Mouse (Mus musculus) left cerebral cortex, postnatal 25 days (tissue): ENCODE measurements around the gene Gm10912. TPM values are rescaled to one million over a fixed set of nuclear protein-coding genes. Genes with fewer than 3 reads are reported as not detected.
"Not testable (repeated sequence)": the region's sequence is repeated elsewhere in the genome, so short reads cannot be mapped to it uniquely, and the experiment has no call there.

ENCODE experiments used
- DNase-seq, 2 experiments: peaks; one replicate each; pipeline ENCODE4 v3.0.0; 2022; ENCODE audit warnings: low spot score in 2 of 2, mixed read lengths in 1 of 2
- intact Hi-C: fragments of 180-260 bp; cut with DNase I; formaldehyde crosslinking; loops from one replicate; pipeline ENCODE4 v1.15.1; 2025
- total RNA-seq, 2 experiments: library from RNA; stranded (reverse); gene quantifications; 2 replicates each; pipeline ENCODE4 v1.2.3; 2021

Gene Gm10912
- total RNA-seq = under 1 TPM in 1 of 2 experiments, not detected in 1; 0.34 TPM

DNA sequence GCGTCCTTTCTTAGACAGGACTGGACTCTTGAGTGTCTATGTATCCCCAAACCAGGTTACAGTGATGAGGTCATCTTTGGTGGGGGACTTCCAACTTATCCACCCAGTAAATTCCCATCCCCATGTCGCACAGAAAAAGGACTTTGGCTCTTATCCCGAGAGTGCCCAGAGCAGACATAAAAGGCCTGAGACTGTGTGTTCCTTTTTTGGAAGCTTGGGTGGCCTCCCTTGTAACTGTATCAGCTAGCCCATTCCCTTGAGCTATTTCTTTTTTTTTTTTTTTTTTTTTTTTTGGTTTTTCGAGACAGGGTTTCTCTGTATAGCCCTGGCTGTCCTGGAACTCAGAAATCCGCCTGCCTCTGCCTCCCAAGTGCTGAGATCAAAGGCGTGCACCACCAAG, at the start of gene Gm10912:
Gm10912 (plus strand) TSS at position 301 of the 400 bp plus-strand sequence.
- intact Hi-C loops, DNase-seq: not testable (repeated sequence)

DNA sequence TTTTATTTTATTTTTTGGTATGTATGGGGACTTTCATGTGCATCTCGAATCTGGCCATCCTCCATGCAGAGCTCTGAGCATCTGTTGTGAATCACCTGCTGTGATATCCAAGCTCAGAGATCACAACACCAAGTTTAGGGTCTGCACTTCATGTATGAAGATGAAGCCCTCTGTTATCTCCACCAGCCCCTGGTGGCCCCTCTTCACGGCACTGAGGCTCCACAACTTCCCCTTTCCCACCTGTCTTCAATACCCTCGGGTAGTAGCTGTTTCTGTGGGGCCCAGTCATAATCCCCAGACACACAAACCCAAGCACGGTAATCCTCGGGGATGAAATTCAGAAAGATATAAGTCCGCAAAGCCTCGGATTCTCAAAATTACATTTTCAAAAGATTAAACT, 42.5 kb upstream of the Gm10912 start:
- intact Hi-C loops = no loop called here
- DNase-seq = no peak

DNA sequence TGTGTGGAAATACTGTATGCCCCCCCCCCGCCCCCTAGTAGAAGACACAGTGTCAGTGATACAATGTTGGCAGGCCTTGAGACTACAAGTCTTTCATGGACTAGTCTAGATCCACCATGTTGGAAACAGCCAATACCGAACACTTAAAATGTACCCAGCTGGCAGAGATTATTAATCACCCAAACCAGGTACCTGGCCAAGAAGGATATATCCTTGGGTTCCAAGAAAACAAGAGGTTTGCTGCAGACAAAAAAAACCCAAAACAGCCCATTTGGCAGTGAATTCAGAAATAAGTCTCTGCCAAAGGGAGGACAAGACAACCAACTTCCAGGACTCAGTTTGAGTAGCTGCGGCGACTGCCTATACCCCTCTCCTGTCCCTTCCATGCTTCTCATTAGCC, 41.0 kb upstream of the Gm10912 start:
- DNase-seq = no peak
- intact Hi-C loops = no loop called here

DNA sequence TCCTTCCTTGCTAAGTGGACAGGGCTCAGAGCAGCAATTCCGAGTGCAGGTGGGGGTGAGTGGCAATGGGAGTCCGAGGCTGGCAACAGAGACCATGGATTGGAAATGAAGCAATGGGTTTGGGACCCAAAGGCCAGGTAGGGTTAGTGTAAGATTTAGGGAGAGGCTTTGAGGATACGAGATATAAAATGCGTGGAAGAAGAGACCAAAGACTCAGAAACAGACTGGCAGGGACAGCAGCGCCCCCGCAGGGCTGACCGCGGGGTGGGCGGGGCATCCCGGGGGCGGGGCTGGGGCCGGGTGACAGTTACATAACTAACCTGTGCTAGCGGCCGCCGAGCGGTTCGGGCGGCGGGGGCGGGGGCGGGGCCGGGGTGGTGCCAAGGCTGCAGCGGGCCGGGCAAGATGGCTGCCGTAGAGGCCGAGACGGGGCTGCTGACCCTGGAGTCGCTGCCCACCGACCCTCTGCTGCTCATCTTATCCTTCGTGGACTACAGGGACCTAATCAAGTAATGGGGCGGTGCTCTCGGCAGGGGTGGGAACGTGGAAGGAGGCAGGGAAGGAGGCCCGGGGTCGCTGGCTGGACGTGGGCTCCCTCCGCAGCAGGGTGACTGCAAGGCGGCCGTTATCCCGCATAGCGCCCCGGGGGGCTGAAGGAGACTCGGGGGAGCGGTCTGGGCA, 38.0 kb upstream of the Gm10912 start, which contains the start of gene Fbxo3:
Fbxo3 (plus strand) TSS at position 264 of the 681 bp plus-strand sequence.
- peak; percentile 78 to 82 for DNase-seq
- intact Hi-C loops = no loop called here

DNA sequence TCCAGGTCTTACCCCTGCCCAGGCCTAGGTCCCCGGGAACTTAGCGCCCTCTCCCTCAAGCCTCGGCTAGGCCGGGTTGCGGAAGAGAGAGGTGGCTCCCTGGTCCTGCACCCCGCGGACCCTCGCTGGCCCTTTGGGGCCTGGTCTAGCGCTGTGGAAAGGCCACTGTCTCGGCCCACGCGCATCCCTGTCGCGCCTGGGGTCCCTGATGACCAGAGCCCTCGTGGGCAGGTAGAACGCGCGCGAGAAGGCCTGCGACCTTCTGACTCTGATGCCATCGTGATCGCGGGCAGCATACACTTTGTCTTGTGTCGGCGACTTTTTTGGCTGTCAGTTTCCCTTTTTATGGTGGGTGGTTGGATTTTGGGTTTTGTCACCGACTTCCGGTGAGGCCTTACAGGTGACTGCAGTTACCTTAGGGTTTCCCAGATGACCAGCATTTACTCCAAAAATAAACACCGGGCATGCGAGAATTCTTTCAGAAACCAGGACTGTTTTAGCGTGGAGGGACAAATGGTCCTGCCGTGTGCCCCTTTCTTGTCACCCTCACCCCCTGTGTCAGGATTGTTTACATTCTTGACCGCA, 37.4 kb upstream of the Gm10912 start, which contains the start of gene 4931422A03Rik:
4931422A03Rik (minus strand) TSS at position 223 of the 585 bp plus-strand sequence.
- intact Hi-C loops = no loop called here
- peak; percentile 16 to 17 for DNase-seq

DNA sequence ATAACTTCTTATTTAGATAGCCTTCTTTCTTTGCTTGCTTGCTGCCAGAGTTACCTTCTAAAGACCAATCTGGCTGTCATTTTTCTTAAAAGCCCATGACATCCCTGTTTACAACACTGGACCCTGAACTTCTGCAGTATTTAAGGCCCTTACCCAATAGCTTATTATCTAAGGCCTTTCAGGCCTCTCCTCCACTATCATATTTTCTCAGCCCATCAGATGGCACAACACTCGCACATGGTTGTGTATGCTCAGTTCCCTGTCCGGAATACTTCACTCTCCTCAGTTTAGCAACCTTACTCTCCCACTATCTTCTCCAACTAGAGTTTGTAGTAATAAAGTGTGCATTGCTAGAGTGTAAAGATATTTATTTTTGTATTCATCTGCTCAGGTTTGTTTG, 36.6 kb upstream of the Gm10912 start:
- intact Hi-C loops = no loop called here
- no peak for DNase-seq

DNA sequence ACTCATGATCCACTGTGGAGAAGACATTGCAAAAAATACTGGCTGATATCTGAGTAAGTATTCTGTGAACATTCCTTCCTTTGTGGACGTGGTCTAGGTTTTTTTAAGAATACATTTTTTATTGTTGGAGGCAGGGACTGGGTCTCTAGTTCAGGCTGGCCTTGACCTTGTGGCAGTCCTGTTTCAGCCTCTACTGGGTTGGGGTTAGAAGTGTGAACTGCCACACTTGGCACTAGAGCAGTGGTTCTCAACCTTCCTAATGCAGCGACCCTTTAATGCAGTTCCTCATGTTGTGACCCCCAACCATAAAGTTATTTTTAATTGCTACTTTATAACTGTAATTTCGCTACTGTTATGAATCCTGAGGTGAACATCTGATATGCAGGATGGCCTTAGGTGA, 35.2 kb upstream of the Gm10912 start:
- no peak for DNase-seq
- intact Hi-C loops = loop anchor here (10.0 kb wide), 3 partner anchors 94 to 554 kb away; partner anchors contain the start of gene A930018P22Rik

DNA sequence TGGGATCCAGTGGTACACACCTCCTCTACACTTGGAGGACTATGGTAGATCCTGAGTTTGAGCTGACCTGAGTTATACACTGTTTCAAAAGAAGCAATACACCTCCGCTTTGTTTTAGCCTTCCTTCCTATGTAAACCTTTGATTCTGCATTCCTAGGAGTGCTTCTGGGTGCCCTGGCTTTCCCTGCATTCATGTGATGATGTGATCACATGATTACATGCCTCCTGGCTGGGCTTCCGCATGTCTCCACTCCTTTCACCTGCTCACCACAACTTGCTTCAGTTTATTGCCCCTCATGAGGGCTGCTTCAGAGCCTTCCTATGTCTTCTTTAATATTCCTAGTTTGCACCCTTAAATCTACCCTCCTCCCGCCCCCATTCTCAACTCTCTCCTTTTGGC, 33.6 kb upstream of the Gm10912 start:
- no peak for DNase-seq
- intact Hi-C loops = loop anchor here (10.0 kb wide), 3 partner anchors 93 to 553 kb away; partner anchors contain the start of gene A930018P22Rik

DNA sequence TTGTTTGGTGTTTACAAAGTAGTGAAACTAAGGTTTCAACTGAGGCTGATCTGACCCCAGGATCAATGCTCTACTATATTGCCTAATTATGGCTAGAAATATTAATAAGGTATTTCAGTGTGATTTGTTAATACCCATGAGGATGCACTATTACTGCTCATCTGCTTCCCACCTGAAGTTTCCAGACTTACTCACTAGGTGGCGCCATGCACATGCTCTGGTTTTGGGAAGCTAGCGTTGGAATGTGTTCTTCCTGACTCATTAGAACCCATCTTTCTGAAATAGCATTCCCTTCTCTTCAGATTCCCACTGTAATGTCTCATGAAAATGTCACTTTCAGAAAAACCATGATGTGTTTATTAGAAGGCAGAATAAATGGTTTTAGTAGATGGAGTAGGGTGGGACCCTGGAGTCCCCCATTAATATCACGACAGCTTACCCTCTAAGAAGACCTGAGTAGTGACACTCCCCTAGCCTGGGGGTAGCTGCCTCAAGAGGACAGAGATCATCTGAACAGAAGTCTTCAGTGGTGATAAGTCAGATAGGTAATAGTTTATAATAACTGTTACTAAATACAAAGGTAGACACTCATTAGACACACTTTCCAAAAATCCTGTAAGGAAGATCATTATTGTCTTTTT, 30.7 kb upstream of the Gm10912 start:
- intact Hi-C loops = loop anchor here (10.0 kb wide), 3 partner anchors 90 to 550 kb away; partner anchors contain the start of gene A930018P22Rik
- peak; percentile 72 to 80 for DNase-seq

DNA sequence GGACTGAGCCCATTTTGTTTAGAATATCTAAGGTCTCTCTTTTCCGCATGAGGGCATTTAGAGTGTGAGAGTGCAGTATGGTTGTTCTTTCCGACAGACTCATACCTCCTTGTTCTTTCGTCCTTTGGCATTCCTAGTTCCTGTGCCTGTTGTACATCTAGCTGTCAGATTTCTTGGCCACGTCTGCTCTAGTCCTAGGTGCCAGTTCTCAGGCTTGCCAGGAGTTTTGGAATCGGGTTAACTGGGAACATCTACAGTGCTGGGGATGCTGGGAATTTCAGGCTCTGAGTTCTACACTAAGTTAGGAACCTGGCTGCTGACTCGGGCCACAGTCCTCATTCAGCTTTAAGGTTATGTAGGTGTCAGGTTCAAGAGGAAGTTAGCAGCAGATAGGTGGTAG, 30.0 kb upstream of the Gm10912 start:
- intact Hi-C loops = loop anchor here (10.0 kb wide), 3 partner anchors 89 to 549 kb away; partner anchors contain the start of gene A930018P22Rik
- DNase-seq = no peak

DNA sequence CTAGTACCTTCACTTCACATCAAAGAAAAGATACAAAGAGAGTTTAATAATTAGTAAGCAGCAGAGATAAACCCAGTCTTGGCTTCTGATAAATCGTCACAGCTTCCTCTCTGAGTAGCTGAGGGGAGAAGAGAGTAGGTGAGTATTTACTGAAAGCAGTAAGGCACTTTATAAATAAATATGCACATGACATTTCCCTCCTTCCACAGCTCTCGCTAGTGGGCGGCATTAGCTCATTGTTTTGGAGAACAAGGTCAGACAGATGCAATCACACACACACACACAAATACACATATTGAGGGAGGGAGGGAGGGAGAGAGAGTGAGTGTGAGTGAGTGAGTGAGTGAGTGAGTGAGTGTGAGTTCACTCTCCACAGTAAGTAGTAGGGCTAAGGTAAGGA, 29.3 kb upstream of the Gm10912 start:
- DNase-seq = no peak
- intact Hi-C loops = loop anchor here (10.0 kb wide), 3 partner anchors 88 to 548 kb away; partner anchors contain the start of gene A930018P22Rik

DNA sequence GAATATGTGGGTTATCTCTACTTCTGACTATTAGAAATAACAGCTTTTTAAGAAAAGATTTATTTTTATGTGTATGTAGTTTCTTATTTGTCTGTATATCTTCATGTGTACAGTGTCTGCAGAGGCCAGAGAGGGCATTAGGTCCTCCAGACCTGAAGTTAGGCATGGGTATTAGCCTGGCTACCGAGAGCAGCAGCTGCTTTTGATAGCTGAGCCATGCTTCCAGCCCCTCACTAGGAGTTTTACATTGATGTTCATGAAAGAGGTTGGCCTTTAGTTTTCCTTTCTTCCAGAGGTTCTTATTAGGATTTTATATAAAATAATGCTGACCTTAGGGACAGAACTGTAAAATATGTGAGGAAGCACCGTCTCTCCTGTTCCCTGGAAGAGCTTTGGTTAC, 27.4 kb upstream of the Gm10912 start:
- intact Hi-C loops = loop anchor here (10.0 kb wide), 3 partner anchors 87 to 547 kb away; partner anchors contain the start of gene A930018P22Rik
- no peak for DNase-seq

DNA sequence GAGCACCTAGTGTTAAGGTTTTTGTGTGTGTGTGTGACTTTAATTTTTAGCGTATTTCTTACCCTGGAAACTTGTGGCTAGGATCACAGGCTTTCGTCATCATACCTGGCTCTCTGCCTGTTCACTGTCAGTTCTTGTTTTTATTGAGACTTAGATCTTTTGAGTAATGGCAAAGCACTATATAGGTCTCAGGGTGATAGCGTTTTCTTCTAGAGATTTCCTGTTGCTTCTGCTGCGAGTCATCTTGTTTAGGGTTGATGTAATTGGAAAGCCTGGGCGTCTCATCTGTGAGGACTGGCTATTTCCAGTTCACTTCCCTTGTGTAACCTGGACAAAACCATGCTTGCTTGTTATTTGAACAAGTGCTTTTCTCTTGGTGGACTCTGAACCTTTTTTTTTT, 24.0 kb upstream of the Gm10912 start:
- DNase-seq = no peak
- intact Hi-C loops = no loop called here

DNA sequence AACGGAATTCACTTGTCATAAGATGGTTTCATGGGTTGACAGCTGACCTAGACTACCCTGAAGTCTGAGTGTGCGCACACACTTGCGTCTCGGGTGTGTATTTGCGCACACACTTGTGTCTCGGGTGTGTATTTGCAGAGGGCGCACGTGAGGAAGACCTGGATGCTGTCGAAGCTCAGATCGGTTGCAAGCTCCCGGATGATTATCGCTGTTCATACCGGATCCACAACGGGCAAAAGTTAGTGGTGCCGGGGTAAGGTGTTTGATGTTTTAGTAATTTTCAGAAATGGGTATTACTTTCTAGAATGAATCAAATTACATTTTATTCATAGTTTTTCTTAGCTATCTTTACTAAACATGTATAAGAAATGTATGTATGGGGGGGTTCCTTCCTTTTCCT, 22.9 kb upstream of the Gm10912 start:
- no peak for DNase-seq
- intact Hi-C loops = no loop called here

DNA sequence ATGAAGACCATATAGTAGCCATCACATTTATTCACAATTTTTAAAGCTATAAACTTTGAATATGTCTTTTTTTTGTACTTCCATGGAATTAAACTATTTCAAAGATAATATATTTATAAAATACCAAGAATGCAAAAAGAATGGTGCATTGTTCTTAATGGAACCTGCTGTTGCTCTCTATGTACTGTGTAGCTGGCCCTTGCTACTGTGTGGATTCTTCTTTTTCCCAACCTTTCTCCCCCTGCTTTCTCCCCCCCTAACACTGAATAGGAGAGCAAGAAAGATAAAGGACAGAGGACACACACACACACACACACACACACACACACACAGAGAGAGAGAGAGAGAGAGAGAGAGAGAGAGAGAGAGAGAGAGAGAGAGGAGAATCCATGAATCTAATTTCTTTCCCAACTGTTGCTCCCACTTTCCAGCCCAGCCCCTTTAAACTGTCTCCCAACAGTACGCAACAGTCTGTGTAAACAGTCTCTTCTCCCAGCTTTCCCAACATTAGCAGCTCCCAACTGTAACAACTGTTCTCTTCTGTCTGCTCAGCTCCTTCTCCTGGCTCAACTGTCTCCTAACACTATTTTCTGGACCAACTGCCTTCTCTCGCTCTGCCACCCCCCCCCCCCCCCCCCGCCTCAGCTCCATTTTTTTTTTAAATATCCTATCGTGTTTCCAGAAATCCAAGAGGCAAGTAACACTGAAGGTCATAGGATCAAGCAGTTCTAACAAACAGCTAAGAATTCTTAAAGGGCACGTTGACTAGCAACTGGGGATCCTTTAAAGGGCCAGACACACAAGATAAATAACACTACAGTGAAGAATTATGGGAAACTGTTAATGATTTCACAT, 21.8 kb upstream of the Gm10912 start:
- no peak for DNase-seq
- intact Hi-C loops = no loop called here

DNA sequence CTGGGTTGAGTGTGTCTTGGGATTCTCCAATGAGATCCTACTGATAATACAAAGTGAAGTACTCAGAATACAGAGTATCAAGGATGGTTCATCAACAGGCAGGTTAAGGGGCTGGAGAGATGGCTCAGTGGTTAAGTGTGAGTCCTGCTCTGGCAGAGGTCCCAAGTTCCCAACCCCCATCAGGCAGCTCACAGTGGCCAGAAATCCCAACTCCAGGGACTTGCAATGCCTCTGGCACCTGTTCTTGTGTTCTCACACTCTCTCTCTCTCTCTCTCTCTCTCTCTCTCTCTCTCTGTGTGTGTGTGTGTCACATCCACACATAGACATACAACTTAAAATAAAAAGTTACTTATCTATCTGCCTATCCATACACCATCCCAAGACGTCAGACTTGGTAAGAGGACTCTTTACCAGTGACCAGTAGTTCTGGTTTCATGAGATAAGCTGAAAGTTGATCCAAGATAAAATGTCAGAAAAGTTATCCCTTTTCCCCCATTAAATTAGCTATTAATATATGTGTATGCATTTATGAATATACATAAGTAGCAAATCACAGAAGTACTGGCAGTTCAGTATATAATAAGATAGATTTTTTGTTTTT, 21.0 kb upstream of the Gm10912 start:
- no peak for DNase-seq
- intact Hi-C loops = no loop called here

DNA sequence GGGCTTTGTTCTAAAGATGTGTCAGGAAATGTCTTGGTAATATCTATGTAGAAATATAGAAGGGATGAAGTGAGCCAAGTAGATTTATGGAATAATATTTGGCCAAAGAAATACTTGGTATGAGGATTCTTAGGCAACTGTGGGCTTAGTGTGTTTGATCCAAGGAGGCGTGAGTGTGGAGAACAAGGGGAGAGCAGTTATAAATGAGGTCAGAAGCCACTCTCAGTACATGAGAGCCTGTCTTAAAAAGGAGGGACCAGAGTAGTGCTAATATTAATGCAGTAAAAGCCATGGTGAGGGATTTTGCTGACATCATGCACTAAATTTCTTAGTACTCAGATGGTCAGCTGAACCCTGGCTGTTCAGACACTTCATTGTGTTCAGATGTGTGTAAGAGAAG, 7.2 kb upstream of the Gm10912 start:
- no peak for DNase-seq
- intact Hi-C loops = loop anchor here (10.0 kb wide), 1 partner anchor 376 kb away; no protein-coding TSS in a partner anchor

DNA sequence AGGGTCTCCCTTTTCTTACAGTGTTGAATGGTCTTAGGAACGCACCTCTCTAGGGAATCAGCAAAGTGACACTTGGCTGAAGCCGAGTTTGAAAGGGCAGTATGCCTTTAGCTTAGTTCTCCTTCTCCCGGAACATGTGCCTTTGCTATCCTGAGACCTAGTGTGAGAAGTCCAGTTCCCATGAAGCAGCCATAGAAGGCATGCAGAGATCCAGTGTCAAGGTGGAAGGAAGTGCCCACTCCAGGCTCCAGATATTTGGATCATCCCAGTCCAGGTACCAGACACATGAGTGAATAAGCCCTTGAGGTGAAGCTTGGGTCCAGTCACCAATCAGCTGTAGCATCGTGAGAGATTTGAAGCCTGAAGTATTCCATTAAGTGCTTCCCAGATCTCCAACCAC, 6.7 kb upstream of the Gm10912 start:
- intact Hi-C loops = loop anchor here (10.0 kb wide), 1 partner anchor 376 kb away; no protein-coding TSS in a partner anchor
- no peak for DNase-seq

DNA sequence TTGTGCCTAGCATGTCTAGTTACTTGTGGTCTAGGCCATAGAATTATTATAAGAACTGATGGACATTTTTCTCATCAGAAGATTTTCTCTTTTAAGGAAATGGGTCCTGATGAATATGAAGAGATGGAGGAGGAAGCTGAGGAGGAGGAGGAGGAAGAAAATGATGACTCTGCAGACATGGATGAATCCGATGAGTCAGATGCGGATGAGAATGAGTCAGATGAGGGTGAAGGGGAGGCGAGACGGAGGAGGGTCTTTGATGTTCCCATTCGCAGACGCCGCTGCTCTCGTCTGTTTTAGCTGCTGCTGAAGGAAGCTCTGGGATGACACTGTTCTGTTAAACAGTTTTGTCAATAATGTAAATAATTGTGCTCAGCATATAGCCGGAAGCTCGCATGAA, 5.8 kb upstream of the Gm10912 start:
- intact Hi-C loops = loop anchor here (10.0 kb wide), 1 partner anchor 375 kb away; no protein-coding TSS in a partner anchor
- DNase-seq = peak in 1 of 2 experiments; percentile 70
